Mouse (Mus musculus) midbrain, postnatal 0 days (tissue): ENCODE results near the gene Enox2. TPM values are rescaled to one million over a fixed set of nuclear protein-coding genes. Genes with fewer than 3 reads are reported as not detected.

Experiments
- ATAC-seq: fragments of 200-750 bp; cut with Nextera tagmentation; 2 replicates; pipeline ENCODE4 v1.8.0; 2017; ENCODE audit warnings: moderate number of reproducible peaks, mild to moderate bottlenecking, moderate TSS enrichment, moderate library complexity; ENCODE audit not compliant: low FRiP score
- DNase-seq: peaks from one replicate; pipeline ENCODE4 v3.0.0-alpha.2; 2015; ENCODE audit warnings: low spot score
- H3K27ac ChIP-seq: fragments of 300-500 bp; sonication (generic); 2 replicates; pipeline ENCODE4 v1.5.1; 2014; ENCODE audit warnings: low read depth, mild to moderate bottlenecking, low read length, mixed read lengths
- H3K27me3 ChIP-seq: fragments of 300-500 bp; sonication (generic); 2 replicates; pipeline ENCODE4 v1.6.1; 2014; ENCODE audit warnings: low read length, control low read depth, mixed read lengths; ENCODE audit not compliant: insufficient read depth
- H3K36me3 ChIP-seq: fragments of 300-500 bp; sonication (generic); 2 replicates; pipeline ENCODE4 v1.6.1; 2014; ENCODE audit warnings: low read length, control low read depth, mixed read lengths; ENCODE audit not compliant: insufficient read depth
- H3K4me1 ChIP-seq: fragments of 300-500 bp; sonication (generic); 2 replicates; pipeline ENCODE4 v1.6.1; 2014; ENCODE audit warnings: mild to moderate bottlenecking, control low read depth, antibody characterized with exemption, low read length, mixed read lengths; ENCODE audit not compliant: insufficient read depth
- H3K4me2 ChIP-seq: fragments of 300-500 bp; sonication (generic); 2 replicates; pipeline ENCODE4 v1.6.1; 2014; ENCODE audit warnings: low read depth, mild to moderate bottlenecking, low read length, mixed read lengths; ENCODE audit not compliant: poor library complexity, severe bottlenecking
- H3K4me3 ChIP-seq: fragments of 300-500 bp; sonication (generic); 2 replicates; pipeline ENCODE4 v1.5.1; 2014; ENCODE audit warnings: low read depth, mild to moderate bottlenecking, low read length, moderate library complexity
- H3K9ac ChIP-seq: fragments of 300-500 bp; sonication (generic); replicated peaks from 2 replicates; pipeline ENCODE4 v1.6.1; 2014; ENCODE audit warnings: mild to moderate bottlenecking, low read length, moderate library complexity, mixed read lengths; ENCODE audit not compliant: poor library complexity, severe bottlenecking
- H3K9me3 ChIP-seq: fragments of 300-500 bp; sonication (generic); 2 replicates; pipeline ENCODE4 v1.6.1; 2016; ENCODE audit warnings: low read length, control low read depth
- CTCF ChIP-seq: IDR thresholded peaks from 2 replicates; pipeline ENCODE4 v1.5.1; 2016; ENCODE audit warnings: antibody characterized with exemption, mild to moderate bottlenecking
- WGBS: fragments of 180-500 bp; shearing (Covaris S2); extraction: QIAGEN DNeasy Blood & Tissue Kit; methylation state at CpG from one replicate; pipeline ENCODE4 v1.1.7; 2014; 5-methylcytosine and 5-hydroxymethylcytosine counted together
- polyA plus RNA-seq: library from polyadenylated mRNA; unstranded; fragments of >200 nt; fragmentation: Nextera tagmentation; extraction: Ambion mirVana; gene quantifications from 2 replicates; pipeline ENCODE4 v1.2.1, GENCODE M21; 2015
- total RNA-seq: library from RNA; depleted of rRNA; stranded (reverse); fragments of >200 nt; gene quantifications from 2 replicates; pipeline ENCODE4 v1.2.3, GENCODE M21; 2014; rRNA removed

Gene Enox2
- total RNA-seq (5.3 and 7.1 TPM in 2 replicates), polyA plus RNA-seq (5.8 and 6.8 TPM in 2 replicates)

GRCm38 (mm10) chrX:49287700-49288563 is at the start of gene Enox2:
Gene Enox2, minus strand, starts transcription at chrX:49288259.
- ATAC-seq, result peak; percentile 100
- H3K4me2 ChIP-seq, result peak within 1 kb of the TSS; percentile 49
- no peak for TF ChIP-seq CTCF
- no peaks in the 10 kb centered on the region for H3K27me3 ChIP-seq
- H3K36me3 ChIP-seq, result no peaks in the 10 kb centered on the region
- DNase-seq, result peak; percentile 96
- no peaks in the 10 kb centered on the region for H3K4me1 ChIP-seq
- H3K4me3 ChIP-seq, result peak within 1 kb of the TSS; percentile 46
- H3K9ac ChIP-seq, result peak within 1 kb of the TSS; percentile 63
- H3K27ac ChIP-seq, result peak within 1 kb of the TSS; percentile 77
- no peaks in the 10 kb centered on the region for H3K9me3 ChIP-seq
- 19% methylated on average over 24 of the region's 26 CpGs for WGBS

GRCm38 (mm10) chrX:49309496-49309895 is 21.4 kb upstream of the Enox2 start:
- H3K4me1 ChIP-seq, result no peaks in the 10 kb centered on the region
- H3K9ac ChIP-seq, result no peak overlapping the region
- peak; percentile 62 for TF ChIP-seq CTCF
- ATAC-seq, result no peak
- no peaks in the 10 kb centered on the region for H3K27me3 ChIP-seq
- H3K4me3 ChIP-seq, result no peak overlapping the region
- H3K36me3 ChIP-seq, result no peaks in the 10 kb centered on the region
- DNase-seq, result peak; percentile 30
- no peak overlapping the region for H3K4me2 ChIP-seq
- no peaks in the 10 kb centered on the region for H3K9me3 ChIP-seq
- 59% methylated on average over 1 of the region's 1 CpGs for WGBS
- no peak overlapping the region for H3K27ac ChIP-seq

- peak; percentile 82 for TF ChIP-seq CTCF
- Histone ChIP-seq H3K4me2 (no peak overlapping the region), H3K9ac (no peak overlapping the region), H3K4me3 (no peak overlapping the region), H3K36me3 (no peaks in the 10 kb centered on the region), H3K27ac (no peak overlapping the region), H3K27me3 (no peaks in the 10 kb centered on the region), H3K4me1 (no peaks in the 10 kb centered on the region), H3K9me3 (no peaks in the 10 kb centered on the region)
- ATAC-seq (no peak), DNase-seq (peak; percentile 43)
- WGBS, result 13% methylated on average over 5 of the region's 5 CpGs
Observed at GRCm38 (mm10) chrX:49306659-49307058, 18.6 kb upstream of the Enox2 start.

GRCm38 (mm10) chrX:49279918-49280586 is 8.0 kb downstream of the Enox2 start:
- ATAC-seq (no peak), DNase-seq (no peak)
- no peak for TF ChIP-seq CTCF
- WGBS, result 80% methylated on average over 2 of the region's 2 CpGs
- H3K27ac ChIP-seq, result no peak overlapping the region
- H3K27me3 ChIP-seq, result no peaks in the 10 kb centered on the region
- H3K9ac ChIP-seq, result no peak overlapping the region
- H3K9me3 ChIP-seq, result no peaks in the 10 kb centered on the region
- no peak overlapping the region for H3K4me3 ChIP-seq
- H3K36me3 ChIP-seq, result no peaks in the 10 kb centered on the region
- H3K4me2 ChIP-seq, result no peak overlapping the region
- no peaks in the 10 kb centered on the region for H3K4me1 ChIP-seq

GRCm38 (mm10) chrX:49273487-49274042 is 14.5 kb downstream of the Enox2 start:
- TF ChIP-seq CTCF, result no peak
- Histone ChIP-seq H3K36me3 (no peaks in the 10 kb centered on the region), H3K4me2 (peak overlapping the region; percentile 34), H3K9ac (no peak overlapping the region; the same call in 1 of the 2 replicates), H3K4me1 (no peaks in the 10 kb centered on the region), H3K4me3 (peak overlapping the region; percentile 27), H3K27me3 (no peaks in the 10 kb centered on the region), H3K9me3 (no peaks in the 10 kb centered on the region), H3K27ac (no peak overlapping the region)
- 39% methylated on average over 12 of the region's 12 CpGs for WGBS
- DNase-seq (peak; percentile 39), ATAC-seq (no peak)
